Mouse (Mus musculus): ENCODE results near the gene Rprml. TPM values are rescaled to one million over a fixed set of nuclear protein-coding genes. Genes with fewer than 3 reads are reported as not detected.
A peak's percentile ranks its signal among the peaks of the same experiment; 100 is the strongest.
"Not testable (repeated sequence)": the region's sequence is repeated elsewhere in the genome, so short reads cannot be mapped to it uniquely, and the experiment has no call there.

Gene Rprml
- polyA plus RNA-seq, 1 experiment from 2014 or later, result 0.14 TPM

DNA sequence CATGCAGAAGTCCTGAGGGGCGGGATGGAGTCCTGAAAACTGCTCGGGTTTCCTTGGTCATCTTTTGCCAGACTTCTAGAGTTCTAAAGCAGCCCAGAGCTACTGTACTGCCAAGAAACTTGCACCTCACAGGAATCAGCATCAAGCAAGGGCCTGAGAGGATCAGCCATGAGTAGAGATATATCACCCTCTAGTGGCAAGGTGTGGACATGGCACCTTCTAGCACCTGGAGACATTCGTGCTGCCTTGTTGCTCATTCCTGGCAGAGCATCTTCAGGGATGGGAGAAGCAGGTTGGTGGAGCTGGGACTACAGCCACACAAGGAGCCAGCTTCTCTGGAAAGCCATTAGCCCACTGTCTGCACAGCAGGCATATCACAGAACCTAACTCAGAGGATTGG, 26.2 kb downstream of the Rprml start:
- 46% methylated on average over 3 of the region's 3 CpGs for WGBS

GRCm38 (mm10) chr11:103677042-103677441, 27.7 kb downstream of the Rprml start:
- DNase-seq (ENCODE audit: low spot score), result peak; percentile 37
- H3K36me3 ChIP-seq (ENCODE audit: insufficient read depth, low read length), result peaks cover 32% of the 10 kb centered on the region
- not testable (repeated sequence) for ATAC-seq (replicated peaks; ENCODE audit: low FRiP score, low read depth)

More for the DNA sequence above, 26.2 kb downstream of the Rprml start:
- Histone ChIP-seq H3K27ac (no peak overlapping the region), H3K4me1 (replicated peaks; ENCODE audit: insufficient read depth, low read length) (no peaks in the 10 kb centered on the region), H3K4me3 (replicated peaks; ENCODE audit: low read depth, low read length) (no peak overlapping the region), H3K4me2 (ENCODE audit: low read length) (no peak overlapping the region), H3K9ac (ENCODE audit: low read depth, low read length) (no peak overlapping the region), H3K27me3 (ENCODE audit: insufficient read depth, low read length) (no peaks in the 10 kb centered on the region), H3K36me3 (ENCODE audit: insufficient read depth, low read length) (peaks cover 22% of the 10 kb centered on the region), H3K9me3 (replicated peaks; ENCODE audit: low read length) (no peaks in the 10 kb centered on the region)
- peak; percentile 88 for TF ChIP-seq CTCF (IDR thresholded peaks at IDR 0.05; ENCODE audit: low read depth)
- peak; percentile 75 for DNase-seq (ENCODE audit: low spot score)
- no peak for ATAC-seq (replicated peaks; ENCODE audit: low FRiP score, low read depth)

GRCm38 (mm10) chr11:103683667-103684334, 34.4 kb downstream of the Rprml start:
- peaks cover 73% of the 10 kb centered on the region for H3K36me3 ChIP-seq (ENCODE audit: insufficient read depth, low read length)

More at GRCm38 (mm10) chr11:103677042-103677441, 27.7 kb downstream of the Rprml start:
- WGBS, result 32% methylated on average over 2 of the region's 2 CpGs
- not testable (repeated sequence) for H3K4me3 ChIP-seq (replicated peaks; ENCODE audit: low read depth, low read length); H3K9ac ChIP-seq (ENCODE audit: low read depth, low read length); H3K9me3 ChIP-seq (replicated peaks; ENCODE audit: low read length); H3K4me1 ChIP-seq (replicated peaks; ENCODE audit: insufficient read depth, low read length); H3K4me2 ChIP-seq (ENCODE audit: low read length); H3K27ac ChIP-seq; H3K27me3 ChIP-seq (ENCODE audit: insufficient read depth, low read length)
- peak; percentile 65 for TF ChIP-seq CTCF (IDR thresholded peaks at IDR 0.05; ENCODE audit: low read depth)

DNA sequence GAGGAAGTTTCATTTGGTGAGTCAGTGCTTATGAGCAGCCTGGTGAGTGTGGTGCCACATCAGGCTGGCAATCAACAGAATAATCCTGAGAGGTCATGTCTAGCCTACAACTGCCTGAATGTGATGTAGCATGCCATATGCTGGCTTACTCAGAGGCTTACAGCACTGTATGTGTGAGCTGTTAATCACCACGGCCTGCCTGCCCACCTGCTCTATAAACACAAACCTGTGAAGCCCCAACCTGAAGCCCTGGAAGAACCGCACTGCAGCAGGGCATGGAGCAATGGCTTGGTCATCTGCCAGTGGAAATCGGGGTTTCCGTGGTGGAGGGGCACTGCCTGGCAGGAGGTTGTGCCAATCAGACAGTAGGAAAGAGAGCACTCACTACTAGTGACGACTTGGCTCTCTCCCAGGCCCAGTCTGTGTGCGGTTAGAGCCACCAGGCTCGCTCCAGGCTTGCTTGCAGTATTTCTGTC, 35.9 kb downstream of the Rprml start:
- H3K4me3 ChIP-seq (replicated peaks; ENCODE audit: low read depth, low read length), result no peak overlapping the region
- H3K9ac ChIP-seq (ENCODE audit: low read depth, low read length), result no peak overlapping the region
- no peaks in the 10 kb centered on the region for H3K9me3 ChIP-seq (replicated peaks; ENCODE audit: low read length)
- TF ChIP-seq CTCF (IDR thresholded peaks at IDR 0.05; ENCODE audit: low read depth), result no peak
- 83% methylated on average over 7 of the region's 7 CpGs for WGBS
- H3K4me1 ChIP-seq (replicated peaks; ENCODE audit: insufficient read depth, low read length), result peaks cover 4% of the 10 kb centered on the region; the same call in 1 of the 2 replicates
- H3K27me3 ChIP-seq (ENCODE audit: insufficient read depth, low read length), result no peaks in the 10 kb centered on the region
- H3K27ac ChIP-seq, result no peak overlapping the region
- H3K36me3 ChIP-seq (ENCODE audit: insufficient read depth, low read length), result peaks cover 64% of the 10 kb centered on the region
- no peak for DNase-seq (ENCODE audit: low spot score)
- no peak overlapping the region for H3K4me2 ChIP-seq (ENCODE audit: low read length)
- ATAC-seq (replicated peaks; ENCODE audit: low FRiP score, low read depth), result no peak

More at GRCm38 (mm10) chr11:103683667-103684334, 34.4 kb downstream of the Rprml start:
- 82% methylated on average over 11 of the region's 11 CpGs for WGBS
- Histone ChIP-seq H3K9ac (ENCODE audit: low read depth, low read length) (no peak overlapping the region), H3K4me2 (ENCODE audit: low read length) (no peak overlapping the region), H3K4me3 (replicated peaks; ENCODE audit: low read depth, low read length) (no peak overlapping the region), H3K4me1 (replicated peaks; ENCODE audit: insufficient read depth, low read length) (no peaks in the 10 kb centered on the region), H3K27ac (no peak overlapping the region), H3K9me3 (replicated peaks; ENCODE audit: low read length) (no peaks in the 10 kb centered on the region), H3K27me3 (ENCODE audit: insufficient read depth, low read length) (no peaks in the 10 kb centered on the region)
- TF ChIP-seq CTCF (IDR thresholded peaks at IDR 0.05; ENCODE audit: low read depth), result no peak
- no peak; the same call in 1 of the 2 replicates for ATAC-seq (replicated peaks; ENCODE audit: low FRiP score, low read depth)
- no peak for DNase-seq (ENCODE audit: low spot score)

DNA sequence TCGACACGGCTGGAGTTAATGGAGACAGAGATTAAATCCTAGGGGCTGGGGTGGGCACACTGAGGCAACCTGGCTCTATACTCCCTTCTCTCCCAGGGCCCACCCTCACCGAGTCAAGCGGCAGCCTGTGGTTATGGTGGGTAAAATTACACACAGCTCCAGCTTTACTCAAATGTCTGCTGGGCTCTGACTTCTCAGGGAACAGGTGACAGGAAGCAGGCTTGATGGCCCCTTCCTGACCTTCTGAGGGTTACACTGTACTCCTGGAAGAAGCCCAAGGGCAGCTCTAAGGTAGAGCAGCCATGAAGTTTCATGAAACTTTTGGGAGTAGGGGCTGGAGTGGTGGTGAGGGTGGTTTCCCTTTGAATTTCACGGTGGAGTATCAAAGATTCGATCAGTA, 37.3 kb downstream of the Rprml start:
- Histone ChIP-seq H3K4me2 (ENCODE audit: low read length) (no peak overlapping the region), H3K27me3 (ENCODE audit: insufficient read depth, low read length) (no peaks in the 10 kb centered on the region), H3K9me3 (replicated peaks; ENCODE audit: low read length) (no peaks in the 10 kb centered on the region), H3K4me3 (replicated peaks; ENCODE audit: low read depth, low read length) (no peak overlapping the region), H3K9ac (ENCODE audit: low read depth, low read length) (no peak overlapping the region), H3K27ac (peak overlapping the region; percentile 31; the same call in 1 of the 2 replicates), H3K36me3 (ENCODE audit: insufficient read depth, low read length) (peaks cover 58% of the 10 kb centered on the region), H3K4me1 (replicated peaks; ENCODE audit: insufficient read depth, low read length) (peaks cover 4% of the 10 kb centered on the region; the same call in 1 of the 2 replicates)
- DNase-seq (ENCODE audit: low spot score) (no peak), ATAC-seq (replicated peaks; ENCODE audit: low FRiP score, low read depth) (no peak)
- no peak for TF ChIP-seq CTCF (IDR thresholded peaks at IDR 0.05; ENCODE audit: low read depth)
- 65% methylated on average over 6 of the region's 6 CpGs for WGBS

GRCm38 (mm10) chr11:103688271-103688979, 39.1 kb downstream of the Rprml start:
- H3K4me2 ChIP-seq (ENCODE audit: low read length), result no peak overlapping the region
- H3K27ac ChIP-seq, result peak overlapping the region; percentile 42; the same call in 1 of the 2 replicates
- H3K4me3 ChIP-seq (replicated peaks; ENCODE audit: low read depth, low read length), result no peak overlapping the region
- H3K27me3 ChIP-seq (ENCODE audit: insufficient read depth, low read length), result no peaks in the 10 kb centered on the region
- ATAC-seq (replicated peaks; ENCODE audit: low FRiP score, low read depth) (no peak), DNase-seq (ENCODE audit: low spot score) (no peak)
- peaks cover 42% of the 10 kb centered on the region for H3K36me3 ChIP-seq (ENCODE audit: insufficient read depth, low read length)
- WGBS, result 78% methylated on average over 6 of the region's 6 CpGs
- no peak for TF ChIP-seq CTCF (IDR thresholded peaks at IDR 0.05; ENCODE audit: low read depth)
- H3K9ac ChIP-seq (ENCODE audit: low read depth, low read length), result no peak overlapping the region
- H3K9me3 ChIP-seq (replicated peaks; ENCODE audit: low read length), result no peaks in the 10 kb centered on the region
- peaks cover 4% of the 10 kb centered on the region; the same call in 1 of the 2 replicates for H3K4me1 ChIP-seq (replicated peaks; ENCODE audit: insufficient read depth, low read length)
